Mouse (Mus musculus): ENCODE results near the gene Fbxo24.

DNA sequence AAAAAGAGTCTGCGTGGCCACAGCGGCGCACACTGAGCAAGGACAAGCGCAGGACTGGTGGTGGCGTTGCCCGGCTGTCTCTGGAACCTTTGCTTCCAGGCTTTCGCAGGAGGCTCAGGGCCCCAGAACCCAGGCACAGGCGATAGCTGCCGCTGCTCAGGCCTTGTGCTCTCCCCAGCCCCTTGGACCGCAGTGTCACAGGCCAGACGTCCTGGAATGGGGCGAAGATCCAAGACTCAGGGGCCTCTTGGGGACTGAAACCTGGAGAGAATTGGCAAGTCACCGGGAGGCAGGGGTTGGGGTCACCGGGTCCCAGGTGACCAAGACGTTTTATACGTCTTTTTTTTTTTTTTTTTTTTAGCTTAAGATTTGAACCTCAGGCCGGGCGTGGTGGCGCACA, 15.7 kb upstream of the Fbxo24 start:
- no peak for TF ChIP-seq MAFK (IDR thresholded peaks at IDR 0.05; ENCODE audit: insufficient replicate concordance, low read length)
- TF ChIP-seq EP300 (IDR thresholded peaks at IDR 0.05; ENCODE audit: low read length), result no peak
- no peak for TF ChIP-seq NRF1 (IDR thresholded peaks at IDR 0.05; ENCODE audit: low read depth, low read length)
- no peak for TF ChIP-seq HCFC1 (IDR thresholded peaks at IDR 0.05; ENCODE audit: low read depth, low read length)
- no peak for TF ChIP-seq USF2 (conservative IDR thresholded peaks at IDR 0.05; ENCODE audit: low read depth, low read length)

Data from CH12.LX (cell line).